Mouse (Mus musculus) brain, embryonic 14.5 days (tissue): ENCODE measurements around the gene 4930432M17Rik. TPM values are rescaled to one million over a fixed set of nuclear protein-coding genes. Genes with fewer than 3 reads are reported as not detected.

Experiments
- DNase-seq: peaks from one replicate; pipeline ENCODE4 v3.0.0-alpha.2; 2011; ENCODE audit warnings: low read depth
- CTCF ChIP-seq: fragments of 200-500 bp; IDR thresholded peaks from 2 replicates; pipeline ENCODE4 v1.5.1; 2012; ENCODE audit warnings: inconsistent platforms, mild to moderate bottlenecking, moderate library complexity, borderline replicate concordance; ENCODE audit not compliant: insufficient read depth, insufficient read length; ENCODE audit errors: extremely low read depth
- POLR2A ChIP-seq: fragments of 200-500 bp; IDR thresholded peaks from 2 replicates; pipeline ENCODE4 v1.6.1; 2012; ENCODE audit warnings: mild to moderate bottlenecking, inconsistent platforms, borderline replicate concordance; ENCODE audit not compliant: poor library complexity, insufficient read depth, insufficient read length, severe bottlenecking; ENCODE audit errors: extremely low read depth
- polyA plus RNA-seq: library from polyadenylated mRNA; depleted of rRNA; stranded (reverse); fragments of >200 nt; gene quantifications from 2 replicates; pipeline ENCODE4 v1.2.3, GENCODE M21; 2012

The 4930432M17Rik gene
- polyA plus RNA-seq, 1 experiment: not detected

GRCm38 (mm10) chr3:121699401-121699800, 28.8 kb downstream of the 4930432M17Rik start:
- DNase-seq: no peak
- TF ChIP-seq CTCF (no peak), POLR2A (no peak)

DNA sequence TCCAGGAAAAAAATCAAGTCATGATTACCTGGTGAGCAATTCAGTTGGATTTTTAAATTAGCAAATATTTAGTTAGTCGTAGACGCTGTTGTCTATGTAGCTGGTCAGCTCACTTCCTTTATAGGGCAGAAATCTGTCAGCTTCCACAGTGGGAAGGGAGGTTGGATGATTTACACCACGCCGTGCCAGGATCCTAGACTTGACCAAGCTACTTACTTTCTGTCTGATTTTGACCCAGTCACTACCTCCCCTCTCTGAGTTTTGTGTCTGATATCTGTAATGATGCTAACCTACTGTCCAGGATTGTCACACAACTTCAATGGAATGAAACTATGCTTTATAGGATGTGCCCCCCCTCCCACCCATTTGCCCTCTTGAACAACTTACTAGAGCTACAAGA, 29.3 kb downstream of the 4930432M17Rik start:
- TF ChIP-seq POLR2A: no peak
- TF ChIP-seq CTCF: no peak
- DNase-seq: no peak

- DNase-seq: peak; percentile 98
- no peak for TF ChIP-seq CTCF
- no peak for TF ChIP-seq POLR2A
Observed at GRCm38 (mm10) chr3:121700364-121700952, 29.9 kb downstream of the 4930432M17Rik start.

GRCm38 (mm10) chr3:121703155-121703879, 32.8 kb downstream of the 4930432M17Rik start:
- DNase-seq: no peak
- TF ChIP-seq POLR2A: no peak
- TF ChIP-seq CTCF: no peak

GRCm38 (mm10) chr3:121703880-121704243, 33.3 kb downstream of the 4930432M17Rik start:
- TF ChIP-seq CTCF (no peak), POLR2A (no peak)
- DNase-seq: peak; percentile 56

DNA sequence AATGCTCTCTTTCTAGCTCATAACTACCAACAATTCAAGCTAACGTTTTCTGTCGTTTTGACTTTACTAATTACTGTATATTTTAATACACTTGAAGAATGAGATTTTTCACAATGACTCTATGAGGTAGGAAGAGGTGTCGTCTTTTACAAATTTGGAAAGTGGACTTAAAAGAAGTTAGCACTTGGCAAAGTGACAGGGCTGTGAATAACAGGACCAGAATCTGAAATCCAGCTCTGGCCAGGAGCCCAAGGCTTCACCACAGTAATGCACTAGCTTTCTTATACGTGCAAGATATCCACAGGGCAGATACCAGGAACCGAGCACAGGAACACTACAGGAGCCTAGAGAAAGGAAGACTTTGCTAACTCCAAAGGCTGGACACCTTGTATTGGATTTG, 35.5 kb downstream of the 4930432M17Rik start:
- peak; percentile 75 for DNase-seq

DNA sequence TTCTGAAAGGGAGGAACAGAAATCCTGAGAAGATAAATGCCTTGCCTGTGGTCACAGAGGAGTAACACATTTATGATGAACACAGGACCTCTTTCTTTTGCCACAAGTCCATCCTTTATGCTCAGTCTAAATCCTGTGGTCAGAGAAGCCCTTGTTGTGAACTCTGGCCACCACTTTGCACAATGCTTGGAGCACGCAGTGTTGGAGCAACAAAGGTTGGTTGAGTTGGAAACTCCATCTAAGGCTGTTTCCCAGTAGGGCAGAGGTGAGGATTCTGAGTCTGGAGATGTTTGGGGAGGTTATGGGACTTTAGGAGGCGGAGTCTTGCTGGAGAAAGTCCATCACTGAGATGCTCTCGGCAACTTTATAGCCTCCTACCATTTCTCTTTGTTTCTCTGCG, 36.5 kb downstream of the 4930432M17Rik start:
- DNase-seq: no peak
- TF ChIP-seq POLR2A (no peak), CTCF (no peak)

More for the DNA sequence above, 35.5 kb downstream of the 4930432M17Rik start:
- no peak for TF ChIP-seq CTCF
- no peak for TF ChIP-seq POLR2A

DNA sequence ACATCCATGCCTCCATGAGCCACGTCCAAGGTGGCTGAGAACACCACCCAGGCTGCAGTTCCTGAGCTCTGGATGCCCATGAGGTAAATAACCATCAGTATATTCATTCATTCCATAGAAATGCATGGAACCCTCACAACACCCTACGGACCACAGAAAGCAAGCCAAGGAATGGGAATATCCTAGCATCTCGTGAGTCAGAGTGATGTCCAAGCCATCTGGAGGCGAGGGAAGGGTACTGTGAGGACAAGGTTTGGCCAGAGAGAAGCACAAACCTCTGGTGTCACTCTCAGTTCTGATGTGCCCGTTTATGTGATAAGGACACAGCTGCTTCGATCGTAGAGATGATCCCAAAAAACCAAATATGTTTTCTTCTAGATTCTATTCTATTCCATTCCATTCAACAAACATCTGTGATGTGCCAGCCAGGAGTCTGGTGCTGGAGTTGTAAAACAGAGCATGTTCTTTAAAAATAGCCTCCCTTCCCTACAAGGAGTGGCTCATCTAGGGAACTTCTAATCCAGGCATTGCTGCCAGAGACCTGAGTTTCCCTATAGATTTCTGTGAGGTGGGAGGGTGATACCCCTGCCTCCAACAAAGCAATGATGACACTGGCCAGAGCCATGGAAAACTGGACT, 40.5 kb downstream of the 4930432M17Rik start:
- no peak for TF ChIP-seq POLR2A
- TF ChIP-seq CTCF: no peak
- DNase-seq: no peak

GRCm38 (mm10) chr3:121712222-121712621, 41.7 kb downstream of the 4930432M17Rik start:
- no peak for DNase-seq
- no peak for TF ChIP-seq CTCF
- TF ChIP-seq POLR2A: no peak

DNA sequence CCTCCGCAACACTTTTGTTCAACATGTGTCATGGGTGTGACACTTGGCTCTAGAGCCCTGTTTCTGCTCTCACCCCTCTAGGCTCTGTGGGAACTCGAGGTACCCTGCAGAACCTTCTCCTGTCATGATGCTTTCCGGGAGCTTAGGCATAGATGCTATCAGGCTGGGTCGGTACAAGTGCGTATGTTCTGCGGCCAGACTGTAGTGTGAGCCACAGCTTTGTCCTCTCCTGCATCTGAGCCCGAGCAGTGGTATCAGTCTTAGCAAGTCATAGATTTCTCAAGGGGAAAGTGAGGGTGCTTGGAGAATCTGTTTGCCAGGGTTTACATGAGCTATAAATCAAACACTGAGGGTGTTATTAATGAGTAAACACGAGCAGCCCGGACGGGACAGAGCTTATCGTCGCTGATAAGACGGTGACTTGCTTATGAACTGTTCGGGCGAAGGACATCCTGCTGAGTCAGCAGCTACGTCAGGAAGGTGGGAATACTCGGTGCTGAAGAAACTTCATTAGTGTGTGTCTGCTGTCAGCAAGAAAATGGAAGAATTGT, 42.7 kb downstream of the 4930432M17Rik start:
- TF ChIP-seq CTCF (no peak), POLR2A (no peak)
- DNase-seq: no peak

DNA sequence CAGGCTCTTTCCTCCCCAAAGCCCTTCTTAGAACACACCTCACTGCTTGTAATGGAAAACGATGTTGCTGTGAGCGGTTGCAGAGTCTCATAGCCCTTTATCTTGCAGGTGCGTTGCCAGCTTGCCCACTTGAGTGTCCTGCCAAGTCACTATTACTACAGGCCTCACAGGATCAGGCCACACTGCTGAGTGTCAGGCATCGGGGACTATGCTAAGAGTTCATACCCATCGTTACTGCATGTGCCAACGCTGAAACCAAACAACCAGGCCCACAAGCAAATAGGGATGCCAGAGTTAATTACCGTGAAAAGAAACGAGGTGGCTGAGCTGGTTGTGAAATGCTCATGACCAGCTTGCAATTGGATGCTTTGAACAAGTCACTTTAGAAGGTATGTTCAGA, 43.3 kb downstream of the 4930432M17Rik start:
- TF ChIP-seq CTCF (no peak), POLR2A (no peak)
- DNase-seq: peak; percentile 62

GRCm38 (mm10) chr3:121714461-121714860, 43.9 kb downstream of the 4930432M17Rik start:
- TF ChIP-seq POLR2A (no peak), CTCF (no peak)
- no peak for DNase-seq

- TF ChIP-seq POLR2A (no peak), CTCF (no peak)
- DNase-seq: no peak
Observed at GRCm38 (mm10) chr3:121715336-121715735, 44.8 kb downstream of the 4930432M17Rik start.
